Mouse (Mus musculus): ENCODE results near the gene Gipc3. TPM values are rescaled to one million over a fixed set of nuclear protein-coding genes. Genes with fewer than 3 reads are reported as not detected.

The Gipc3 gene
- polyA plus RNA-seq, 1 experiment from 2014 or later: not detected

DNA sequence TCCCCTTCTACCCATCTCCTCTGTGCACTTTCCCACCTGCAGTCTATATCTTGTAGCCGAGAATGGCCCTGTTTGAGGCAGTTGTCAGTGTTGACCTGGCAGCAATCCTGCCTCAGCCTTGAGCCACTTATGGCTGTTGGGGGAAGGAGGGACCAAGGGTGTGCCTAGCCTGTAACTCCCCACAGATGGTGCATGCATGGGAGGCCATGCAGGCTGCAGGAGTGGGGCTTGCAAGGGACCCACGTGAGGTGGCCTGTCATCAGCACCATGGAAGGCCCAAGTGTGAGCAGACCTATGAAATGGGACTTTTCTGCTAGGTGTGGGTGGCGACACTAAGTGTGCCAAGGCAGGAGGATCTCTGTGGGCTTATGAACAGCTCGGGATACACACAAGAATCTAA, 22.0 kb upstream of the Gipc3 start:
- H3K4me2 ChIP-seq (replicated peaks): peak overlapping the region; percentile 56; the same call in 1 of the 2 replicates
- H3K4me1 ChIP-seq: peaks cover 49% of the 10 kb centered on the region
- 0 out of 2 replicates have a peak overlapping the region, but pooled peaks have one; percentile 29 for H3K4me3 ChIP-seq
- H3K27ac ChIP-seq: no peak overlapping the region
- no peaks in the 10 kb centered on the region for H3K9me3 ChIP-seq (replicated peaks)
- no peak overlapping the region; the same call in 1 of the 2 replicates for H3K9ac ChIP-seq
- peaks cover 34% of the 10 kb centered on the region for H3K27me3 ChIP-seq
- 32% methylated on average over 4 of the region's 4 CpGs for WGBS
- ATAC-seq (ENCODE audit: low FRiP score): no peak
- peaks cover 40% of the 10 kb centered on the region for H3K36me3 ChIP-seq

GRCm38 (mm10) chr10:81364666-81365065, 21.6 kb upstream of the Gipc3 start:
- 7% methylated on average over 28 of the region's 28 CpGs for WGBS
- Histone ChIP-seq H3K27ac (no peak overlapping the region), H3K9me3 (replicated peaks) (no peaks in the 10 kb centered on the region), H3K9ac (peak overlapping the region; percentile 10), H3K27me3 (peaks cover 37% of the 10 kb centered on the region), H3K4me1 (peaks cover 51% of the 10 kb centered on the region), H3K36me3 (peaks cover 36% of the 10 kb centered on the region), H3K4me3 (peak overlapping the region; percentile 29), H3K4me2 (replicated peaks) (peak overlapping the region; percentile 56)
- no peak for ATAC-seq (ENCODE audit: low FRiP score)

- WGBS: 12% methylated on average over 54 of the region's 54 CpGs
- Histone ChIP-seq H3K4me2 (replicated peaks) (peak overlapping the region; percentile 56), H3K36me3 (peaks cover 26% of the 10 kb centered on the region), H3K4me3 (peak overlapping the region; percentile 29), H3K9ac (peak overlapping the region; percentile 40), H3K9me3 (replicated peaks) (no peaks in the 10 kb centered on the region), H3K4me1 (peaks cover 56% of the 10 kb centered on the region), H3K27ac (no peak overlapping the region), H3K27me3 (peaks cover 37% of the 10 kb centered on the region)
- ATAC-seq (ENCODE audit: low FRiP score): 0 out of 2 replicates have a peak, but pooled peaks have one; percentile 20
Observed at GRCm38 (mm10) chr10:81363436-81364346, 20.6 kb upstream of the Gipc3 start.

GRCm38 (mm10) chr10:81362336-81362949, 19.4 kb upstream of the Gipc3 start:
- Histone ChIP-seq H3K27ac (no peak overlapping the region), H3K9ac (no peak overlapping the region), H3K9me3 (replicated peaks) (no peaks in the 10 kb centered on the region), H3K4me3 (no peak overlapping the region), H3K27me3 (peaks cover 46% of the 10 kb centered on the region), H3K4me2 (replicated peaks) (no peak overlapping the region), H3K4me1 (peaks cover 67% of the 10 kb centered on the region), H3K36me3 (peaks cover 13% of the 10 kb centered on the region)
- no peak for ATAC-seq (ENCODE audit: low FRiP score)
- 78% methylated on average over 12 of the region's 12 CpGs for WGBS

DNA sequence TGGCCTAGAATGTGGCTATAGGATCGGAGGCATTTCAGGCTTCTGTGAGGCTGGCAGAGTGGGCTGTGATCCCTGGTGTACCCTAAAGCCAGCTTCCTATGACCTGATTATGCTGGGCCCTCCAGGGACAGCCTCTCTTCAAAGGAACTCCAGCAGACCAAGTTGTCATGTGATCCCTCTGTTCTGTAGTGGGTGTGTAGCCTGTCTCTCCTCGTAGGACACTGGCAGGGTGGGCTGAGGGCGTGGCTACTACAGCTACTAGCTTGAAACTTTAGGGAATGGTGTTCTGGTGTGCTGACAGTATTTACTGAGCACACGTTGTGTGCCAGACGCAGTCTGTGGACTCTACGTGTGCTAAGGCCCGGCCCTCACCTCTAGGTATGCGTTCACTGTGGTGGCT, 17.7 kb upstream of the Gipc3 start:
- H3K9ac ChIP-seq: peak overlapping the region; percentile 1; the same call in 1 of the 2 replicates
- ATAC-seq (ENCODE audit: low FRiP score): no peak
- no peak overlapping the region for H3K27ac ChIP-seq
- no peak overlapping the region for H3K4me2 ChIP-seq (replicated peaks)
- H3K36me3 ChIP-seq: no peaks in the 10 kb centered on the region
- no peaks in the 10 kb centered on the region for H3K9me3 ChIP-seq (replicated peaks)
- peaks cover 51% of the 10 kb centered on the region for H3K27me3 ChIP-seq
- H3K4me3 ChIP-seq: no peak overlapping the region
- peaks cover 62% of the 10 kb centered on the region for H3K4me1 ChIP-seq
- 72% methylated on average over 8 of the region's 8 CpGs for WGBS

DNA sequence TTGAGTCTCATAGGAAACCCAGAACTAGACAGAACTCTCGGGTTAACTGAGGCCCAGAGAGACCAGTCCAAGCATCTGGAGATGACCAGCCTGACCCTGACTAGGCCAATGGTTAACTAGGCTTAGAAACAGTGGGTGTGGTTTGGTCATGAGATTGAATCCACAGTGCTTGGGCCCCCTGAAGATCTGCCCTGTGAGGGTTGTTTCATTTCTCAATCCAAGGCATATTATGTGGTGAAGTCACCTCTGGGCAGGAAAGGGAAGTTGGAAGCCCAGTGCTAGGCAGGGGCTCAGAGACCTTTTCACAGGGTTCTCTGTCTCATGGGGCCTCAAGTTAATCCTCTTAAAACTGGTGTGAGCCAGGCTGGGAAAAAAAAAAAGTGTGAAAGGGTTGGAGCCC, 15.8 kb upstream of the Gipc3 start:
- no peak overlapping the region; the same call in 1 of the 2 replicates for H3K9ac ChIP-seq
- H3K9me3 ChIP-seq (replicated peaks): no peaks in the 10 kb centered on the region
- peak overlapping the region; percentile 99 for H3K4me2 ChIP-seq (replicated peaks)
- no peaks in the 10 kb centered on the region for H3K36me3 ChIP-seq
- ATAC-seq (ENCODE audit: low FRiP score): no peak
- WGBS: 68% methylated on average over 1 of the region's 1 CpGs
- no peak overlapping the region for H3K4me3 ChIP-seq
- H3K27me3 ChIP-seq: peaks cover 40% of the 10 kb centered on the region
- no peak overlapping the region for H3K27ac ChIP-seq
- H3K4me1 ChIP-seq: peaks cover 43% of the 10 kb centered on the region

DNA sequence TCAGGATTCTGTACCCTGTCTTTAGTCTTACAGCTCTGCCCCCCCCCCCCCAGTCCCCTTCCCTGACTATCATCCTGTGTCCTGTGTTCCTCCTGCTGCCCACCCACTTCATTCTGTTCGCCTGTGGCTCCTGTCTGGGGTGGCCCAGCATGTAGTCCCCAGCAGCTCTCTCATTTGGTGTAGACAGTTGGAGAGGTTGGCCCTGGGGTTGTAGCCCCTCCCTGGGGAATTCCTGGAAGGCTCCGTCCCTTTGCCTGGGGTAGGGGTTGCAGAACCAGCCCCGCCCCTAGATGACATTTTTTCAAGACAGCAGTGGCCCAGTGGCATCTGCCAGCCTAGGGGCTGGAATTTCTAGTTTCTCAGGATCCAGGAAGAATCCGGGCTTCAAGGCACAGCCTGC, 15.1 kb upstream of the Gipc3 start:
- WGBS: 27% methylated on average over 4 of the region's 4 CpGs
- Histone ChIP-seq H3K36me3 (no peaks in the 10 kb centered on the region), H3K4me1 (peaks cover 37% of the 10 kb centered on the region), H3K27ac (no peak overlapping the region), H3K9ac (peak overlapping the region; percentile 84), H3K4me2 (replicated peaks) (peak overlapping the region; percentile 99), H3K9me3 (replicated peaks) (no peaks in the 10 kb centered on the region), H3K27me3 (peaks cover 34% of the 10 kb centered on the region), H3K4me3 (peak overlapping the region; percentile 77)
- no peak for ATAC-seq (ENCODE audit: low FRiP score)

- H3K4me3 ChIP-seq: peak within 1 kb of the TSS; percentile 77
- no peaks in the 10 kb centered on the region for H3K36me3 ChIP-seq
- peak; percentile 90 for ATAC-seq (ENCODE audit: low FRiP score)
- WGBS: 2% methylated on average over 77 of the region's 79 CpGs
- peak within 1 kb of the TSS; percentile 40; the same call in 1 of the 2 replicates for H3K27ac ChIP-seq
- H3K4me2 ChIP-seq (replicated peaks): peak within 1 kb of the TSS; percentile 99
- peak within 1 kb of the TSS; percentile 84 for H3K9ac ChIP-seq
- H3K9me3 ChIP-seq (replicated peaks): no peaks in the 10 kb centered on the region
- peaks cover 24% of the 10 kb centered on the region for H3K27me3 ChIP-seq
- peaks cover 35% of the 10 kb centered on the region for H3K4me1 ChIP-seq
Observed at GRCm38 (mm10) chr10:81356991-81357844, 14.2 kb upstream of the Gipc3 start, which contains the start of gene Mfsd12. TSS of gene Mfsd12 (plus strand) at chr10:81357491.

GRCm38 (mm10) chr10:81356352-81356990, 13.4 kb upstream of the Gipc3 start:
- H3K4me2 ChIP-seq (replicated peaks): peak overlapping the region; percentile 99
- H3K4me1 ChIP-seq: peaks cover 35% of the 10 kb centered on the region
- H3K9me3 ChIP-seq (replicated peaks): no peaks in the 10 kb centered on the region
- WGBS: 58% methylated on average over 12 of the region's 12 CpGs
- no peaks in the 10 kb centered on the region for H3K36me3 ChIP-seq
- H3K9ac ChIP-seq: no peak overlapping the region
- H3K27me3 ChIP-seq: peaks cover 22% of the 10 kb centered on the region
- ATAC-seq (ENCODE audit: low FRiP score): no peak
- no peak overlapping the region for H3K27ac ChIP-seq
- H3K4me3 ChIP-seq: 0 out of 2 replicates have a peak overlapping the region, but pooled peaks have one; percentile 77

- H3K4me2 ChIP-seq (replicated peaks): no peak overlapping the region
- peaks cover 28% of the 10 kb centered on the region for H3K4me1 ChIP-seq
- no peak overlapping the region for H3K9ac ChIP-seq
- peaks cover 22% of the 10 kb centered on the region for H3K27me3 ChIP-seq
- no peak overlapping the region for H3K27ac ChIP-seq
- H3K9me3 ChIP-seq (replicated peaks): no peaks in the 10 kb centered on the region
- no peaks in the 10 kb centered on the region for H3K36me3 ChIP-seq
- WGBS: 95% methylated on average over 4 of the region's 4 CpGs
- no peak overlapping the region for H3K4me3 ChIP-seq
- no peak for ATAC-seq (ENCODE audit: low FRiP score)
Observed at GRCm38 (mm10) chr10:81355533-81355932, 12.5 kb upstream of the Gipc3 start.

DNA sequence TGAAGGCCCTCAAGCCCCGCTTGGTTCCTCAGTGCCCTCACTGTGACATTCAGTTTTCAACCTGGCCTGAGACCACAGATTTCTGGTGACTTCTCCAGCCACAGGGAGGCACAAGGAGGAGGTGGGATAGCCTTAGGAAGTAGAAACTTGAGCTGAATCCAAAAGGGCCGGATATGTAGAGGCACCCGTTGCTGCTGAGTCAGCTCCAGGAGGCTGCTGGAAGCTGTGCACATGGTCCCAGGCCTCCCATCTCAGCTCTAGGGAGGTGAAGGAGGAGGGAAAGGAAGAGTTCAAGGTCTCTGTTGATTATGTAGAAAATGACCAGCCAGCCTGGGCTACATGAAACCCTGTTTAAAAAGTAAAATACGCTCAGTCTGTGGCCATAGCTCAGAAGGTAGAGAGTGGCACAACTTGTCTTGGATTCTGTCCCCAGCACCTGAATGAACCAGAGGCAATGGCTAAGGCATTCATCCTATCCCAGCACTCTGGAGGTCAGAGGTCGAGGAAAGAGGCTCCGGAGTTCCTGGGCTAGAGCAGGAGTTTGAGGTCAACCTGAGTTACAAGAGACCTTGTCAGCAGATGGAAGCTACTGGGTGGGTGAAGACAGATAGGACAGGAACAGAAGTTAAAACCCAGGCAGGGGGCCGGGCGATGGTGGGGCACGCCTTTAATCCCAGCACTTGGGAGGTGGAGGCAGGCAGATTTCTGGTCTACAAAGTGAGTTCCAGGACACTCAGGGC, 11.8 kb upstream of the Gipc3 start:
- H3K9ac ChIP-seq: no peak overlapping the region
- H3K4me2 ChIP-seq (replicated peaks): no peak overlapping the region
- 71% methylated on average over 9 of the region's 9 CpGs for WGBS
- H3K9me3 ChIP-seq (replicated peaks): no peaks in the 10 kb centered on the region
- H3K4me1 ChIP-seq: peaks cover 25% of the 10 kb centered on the region
- peaks cover 21% of the 10 kb centered on the region for H3K27me3 ChIP-seq
- no peak for ATAC-seq (ENCODE audit: low FRiP score)
- no peaks in the 10 kb centered on the region for H3K36me3 ChIP-seq
- H3K27ac ChIP-seq: no peak overlapping the region
- no peak overlapping the region for H3K4me3 ChIP-seq

All from hindbrain, embryonic 12.5 days (tissue).